Mouse (Mus musculus) left cerebral cortex, postnatal 25 days (tissue): ENCODE measurements around the gene Tmem253. TPM values are rescaled to one million over a fixed set of nuclear protein-coding genes. Genes with fewer than 3 reads are reported as not detected.

Experiments used
- DNase-seq, 2 experiments: peaks; one replicate each; pipeline ENCODE4 v3.0.0; 2022; ENCODE audit warnings: low spot score in 2 of 2, mixed read lengths in 1 of 2
- intact Hi-C: fragments of 180-260 bp; cut with DNase I; formaldehyde crosslinking; loops from one replicate; pipeline ENCODE4 v1.15.1; 2025
- total RNA-seq, 2 experiments: library from RNA; stranded (reverse); gene quantifications; 2 replicates each; pipeline ENCODE4 v1.2.3; 2021

Tmem253 gene
- total RNA-seq, 2 experiments from 2014 or later: 0.60 TPM; not detected in 1

DNA sequence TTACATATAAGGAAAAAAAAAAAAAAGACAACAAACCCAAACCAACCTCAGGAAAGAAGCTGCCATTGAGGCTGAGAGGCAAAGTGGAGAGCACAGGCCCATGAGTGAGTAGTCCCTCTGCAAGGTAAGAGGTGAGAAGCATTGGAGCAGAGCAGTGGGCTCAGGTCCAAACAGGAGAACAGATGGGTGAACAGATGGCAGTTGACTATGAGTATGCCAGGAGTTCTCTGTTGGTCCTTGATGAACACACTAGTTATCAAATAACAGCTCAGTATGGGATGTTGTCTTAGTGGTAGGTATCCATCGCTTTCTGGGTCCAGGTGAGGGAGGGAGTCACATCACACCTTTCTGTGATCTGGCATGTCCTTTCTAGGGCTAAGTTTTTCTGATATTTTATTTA is 45.3 kb downstream of the Tmem253 start:
- DNase-seq: peak in 1 of 2 experiments; percentile 26
- intact Hi-C loops: no loop called here

DNA sequence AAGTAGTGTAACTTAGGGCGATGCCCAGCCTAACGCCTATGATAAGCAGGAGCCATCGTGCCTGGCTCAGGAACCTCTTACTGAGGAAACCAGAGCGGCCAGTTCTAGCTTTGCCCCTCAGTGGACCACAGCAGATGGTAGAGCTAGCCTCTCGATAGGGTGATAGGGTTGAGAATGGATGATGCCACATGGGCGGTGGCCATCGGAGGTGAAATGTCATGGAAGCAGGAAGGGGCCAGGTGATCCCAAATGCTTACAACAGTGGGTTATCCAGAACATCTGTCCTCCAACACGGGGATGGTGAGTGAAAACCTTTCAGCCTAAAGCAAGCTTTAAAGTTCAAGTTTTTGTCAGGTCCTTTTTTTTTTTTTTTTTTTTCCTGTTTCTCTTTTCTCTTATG is 46.3 kb downstream of the Tmem253 start:
- intact Hi-C loops: no loop called here
- DNase-seq: no peak

DNA sequence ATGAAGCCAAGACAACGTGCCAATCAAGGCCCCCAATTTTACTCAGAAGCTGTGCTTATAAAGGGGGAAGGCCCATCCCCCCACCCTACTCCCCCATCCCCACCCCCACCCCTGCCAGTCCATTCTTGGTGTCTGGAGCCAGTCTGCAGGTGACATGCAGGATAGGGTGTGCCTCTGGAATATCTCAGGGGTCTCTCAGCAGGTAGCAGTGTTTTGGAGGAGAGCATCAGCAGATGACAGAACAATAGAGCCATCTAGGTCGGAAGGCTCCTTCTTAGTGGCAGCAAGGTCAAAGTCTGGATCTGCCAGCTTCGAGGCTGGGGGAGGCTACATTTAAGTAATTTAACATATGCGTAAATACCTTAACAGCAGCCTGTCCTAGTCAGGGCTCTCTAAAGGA is 50.7 kb downstream of the Tmem253 start:
- intact Hi-C loops: no loop called here
- DNase-seq: no peak

Other genes starting within 250 kb of the Tmem253 start
- gene Ang4, start 242.1 kb upstream of the Tmem253 start, total RNA-seq: not detected
- gene AY358078, start 215.6 kb upstream of the Tmem253 start, total RNA-seq: not detected
- gene Ear6, start 162.0 kb upstream of the Tmem253 start, total RNA-seq: not detected
- gene Mettl17, start 130.8 kb upstream of the Tmem253 start, total RNA-seq: 10 to 100 TPM; 26.0 to 33.8 TPM
- 1 to 10 TPM; 4.8 to 6.6 TPM for gene Slc39a2, start 122.8 kb upstream of the Tmem253 start, total RNA-seq
- 100 to 1,000 TPM; 694 to 748 TPM for gene Ndrg2, start 101.5 kb upstream of the Tmem253 start, total RNA-seq
- not detected for gene Tppp2, start 97.2 kb upstream of the Tmem253 start, total RNA-seq
- under 1 TPM in 1 of 2 experiments, not detected in 1; 0.32 TPM for gene Rnase13, start 92.9 kb upstream of the Tmem253 start, total RNA-seq
- 10 to 100 TPM; 26.3 to 28.5 TPM for gene Arhgef40, start 30.9 kb upstream of the Tmem253 start, total RNA-seq
- gene Zfp219, start 5.1 kb downstream of the Tmem253 start, total RNA-seq: 10 to 100 TPM; 32.0 to 36.3 TPM
- gene Olfr221, start 26.8 kb downstream of the Tmem253 start, total RNA-seq: not detected
- 100 to 1,000 TPM; 226 to 228 TPM for gene Hnrnpc, start 88.4 kb downstream of the Tmem253 start, total RNA-seq
- 1 to 10 TPM; 2.4 to 2.8 TPM for gene Rpgrip1, start 95.0 kb downstream of the Tmem253 start, total RNA-seq
- 10 to 100 TPM; 50.5 to 52.0 TPM for gene Supt16, start 181.8 kb downstream of the Tmem253 start, total RNA-seq
- gene Chd8, start 242.1 kb downstream of the Tmem253 start, total RNA-seq: 100 to 1,000 TPM; 115 to 122 TPM